Mouse (Mus musculus) embryonic stem cell, embryonic (primary cell): ENCODE data around the gene Lmo7.

Experiments
- CTCF ChIA-PET, 4 experiments: fragments of 300-600 bp in 2 of 4; fragments of 350-600 bp in 2 of 4; sonication (Branson Sonifier 250); formaldehyde crosslinking; loops; one replicate each; lab custom pipeline; 2022; ENCODE audit warnings: inconsistent platforms in 2 of 4; lab: Charles Lee
- POLR2A ChIA-PET, 4 experiments: fragments of 300-600 bp in 2 of 4; fragments of 350-600 bp in 2 of 4; sonication (Branson Sonifier 250); formaldehyde crosslinking; loops; one replicate each; lab custom pipeline; 2022; ENCODE audit warnings: antibody characterized with exemption in 4 of 4, inconsistent platforms in 1 of 4; lab: Charles Lee

The Lmo7 gene

DNA sequence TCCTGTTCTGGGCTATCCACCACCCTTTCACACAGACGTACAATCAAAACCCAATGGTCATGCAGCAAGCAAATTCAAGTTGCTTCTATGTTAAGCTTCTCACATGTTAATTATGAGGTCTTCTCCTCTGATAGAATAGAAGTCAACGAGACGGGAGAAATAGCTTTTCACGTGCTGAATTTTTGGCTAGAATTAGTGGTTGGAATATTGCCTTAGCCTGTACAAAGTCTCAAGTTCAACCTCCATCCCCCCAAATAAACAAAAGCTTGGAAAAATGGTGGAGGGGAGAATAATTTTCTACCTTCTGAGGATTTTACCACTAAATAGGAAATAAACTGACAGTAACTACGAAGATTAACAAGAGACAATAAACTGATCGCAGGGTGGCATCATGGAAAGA is 42.0 kb downstream of the Lmo7 start:
- ChIA-PET POLR2A (interaction anchor here in 1 of 4 experiments (0.5 to 1.8 kb wide), 3 partner anchors 123 to 1211 kb away, joined by 3 read pairs; partner anchors contain the start of gene Kctd12), CTCF (interaction anchor here in 1 of 4 experiments (0.6 kb wide), 1 partner anchor 1211 kb away, joined by 4 read pairs; the partner anchor contains the start of gene Kctd12)

DNA sequence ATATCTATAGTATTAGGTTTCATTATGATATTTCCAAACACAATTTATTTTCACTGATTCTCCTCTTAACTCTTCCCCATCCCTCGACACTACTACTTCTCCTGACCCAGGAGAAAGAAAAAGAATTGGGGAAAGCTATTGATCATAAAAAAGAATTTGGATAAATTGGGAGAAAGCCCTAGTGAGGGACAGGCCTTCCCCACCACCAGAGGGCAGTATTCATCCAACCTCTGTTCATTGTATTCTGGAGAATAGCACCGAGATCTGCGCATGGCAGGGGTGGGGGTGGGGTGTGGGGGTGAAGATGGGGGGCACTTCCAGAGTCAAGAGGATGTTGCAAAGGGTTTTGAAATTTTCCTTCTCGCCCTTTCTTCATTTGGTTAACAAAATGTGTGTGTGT is 44.9 kb downstream of the Lmo7 start:
- CTCF ChIA-PET: interaction anchor here (0.6 to 0.7 kb wide), 10 partner anchors 9 to 172 kb away, joined by 3 to 9 read pairs (median 3); no protein-coding TSS in a partner anchor
- POLR2A ChIA-PET: interaction anchor here in 2 of 4 experiments (0.6 to 1.0 kb wide), 4 partner anchors 10 to 111 kb away, joined by 3 to 7 read pairs (median 4); partner anchors contain the start of genes Gm9922 (in 1 of the 2) and Lmo7 (in 1 of the 2)

DNA sequence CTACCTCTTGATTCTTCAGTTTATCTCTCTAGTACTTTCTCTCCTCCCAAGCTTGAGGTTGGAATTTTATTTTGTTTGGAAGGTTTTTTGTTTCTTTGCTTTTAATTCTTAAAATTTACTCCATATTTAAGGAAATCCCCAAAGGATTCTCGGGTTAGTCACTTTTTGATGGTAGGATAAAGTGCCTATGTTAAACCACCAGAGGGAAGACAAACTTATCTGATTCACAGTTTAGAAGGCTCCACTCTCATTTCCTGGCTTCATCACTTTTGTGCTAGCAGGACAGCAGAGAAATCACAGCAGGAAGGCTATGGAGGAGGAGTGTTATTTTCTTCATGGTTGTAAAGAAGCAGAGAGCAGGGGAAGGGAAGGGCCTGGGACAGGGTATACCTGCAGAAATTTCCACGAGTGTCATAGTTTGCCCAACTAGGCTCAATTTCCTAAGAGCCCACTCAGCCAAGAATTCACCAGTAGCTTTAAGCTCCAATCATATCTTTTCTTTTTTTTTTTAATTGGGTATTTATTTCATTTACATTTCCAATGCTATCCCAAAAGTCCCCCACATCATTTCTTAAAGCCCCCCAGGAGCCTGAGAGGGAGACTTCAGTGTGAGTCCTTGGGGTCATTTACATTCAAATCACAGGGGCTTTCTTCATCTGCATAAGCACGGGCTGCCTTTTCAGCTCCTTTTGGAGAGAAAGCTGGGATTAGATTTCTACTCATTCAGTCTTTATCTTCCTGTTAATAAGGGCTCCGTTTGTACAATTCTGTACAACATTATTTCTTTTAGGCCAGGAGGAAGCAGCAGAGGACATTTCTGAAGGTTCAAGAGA is 46.8 kb downstream of the Lmo7 start:
- CTCF ChIA-PET: interaction anchor here (0.6 to 1.5 kb wide), 8 partner anchors 10 to 1280 kb away, joined by 3 to 13 read pairs (median 4); no protein-coding TSS in a partner anchor
- POLR2A ChIA-PET: interaction anchor here (0.6 to 1.1 kb wide), 5 partner anchors 8 to 287 kb away, joined by 3 to 4 read pairs (median 3); partner anchors contain the start of genes Gm9922 (in 1 of the 4) and Lmo7 (in 1 of the 4)

DNA sequence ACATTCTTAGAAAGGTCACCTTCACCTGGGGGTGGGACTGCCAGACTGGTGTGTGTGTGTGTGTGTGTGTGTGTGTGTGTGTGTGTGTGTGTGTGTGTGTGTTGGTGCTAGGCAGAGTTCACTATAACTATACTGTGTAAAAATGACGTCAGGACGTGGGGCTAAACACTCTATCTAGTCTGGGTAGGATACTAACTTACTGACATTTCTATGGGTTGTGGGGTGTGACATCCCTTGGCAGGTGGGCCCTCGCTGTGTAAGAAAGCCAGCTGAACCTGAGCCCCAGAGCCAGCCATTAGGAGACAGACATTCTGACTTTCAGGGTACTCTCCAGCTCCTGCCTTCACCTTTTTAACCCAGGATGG is 47.4 kb downstream of the Lmo7 start:
- CTCF ChIA-PET: interaction anchor here (0.6 to 1.5 kb wide), 8 partner anchors 71 to 1279 kb away, joined by 3 to 13 read pairs (median 3); no protein-coding TSS in a partner anchor
- POLR2A ChIA-PET: interaction anchor here in 2 of 4 experiments (0.7 to 1.5 kb wide), 2 partner anchors 9 to 287 kb away, joined by 3 to 4 read pairs; no protein-coding TSS in a partner anchor

DNA sequence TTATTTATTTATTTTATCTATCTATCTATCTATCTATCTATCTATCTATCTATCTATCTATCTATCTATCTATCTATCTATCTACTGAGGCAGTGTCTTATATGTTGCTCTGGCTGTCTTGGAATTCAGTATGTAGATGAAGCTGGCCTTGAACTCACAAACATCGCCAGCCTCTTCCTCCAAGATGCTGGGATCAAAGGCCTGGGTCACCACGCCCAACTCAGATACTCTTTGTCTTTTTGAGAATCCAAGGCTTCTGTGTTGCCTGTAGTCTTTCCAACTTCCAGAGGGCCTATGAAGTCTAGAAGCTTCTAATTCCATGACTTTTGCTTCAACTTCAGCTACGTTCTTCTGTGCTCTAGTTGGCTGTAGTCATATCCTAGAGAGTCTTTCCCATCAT is 48.7 kb downstream of the Lmo7 start:
- ChIA-PET CTCF (interaction anchor here in 1 of 4 experiments (0.5 kb wide), 1 partner anchor 10 kb away, joined by 3 read pairs; no protein-coding TSS in a partner anchor), POLR2A (interaction anchor here in 1 of 4 experiments (0.8 to 1.5 kb wide), 3 partner anchors 8 to 45 kb away, joined by 3 to 4 read pairs (median 4); no protein-coding TSS in a partner anchor)

DNA sequence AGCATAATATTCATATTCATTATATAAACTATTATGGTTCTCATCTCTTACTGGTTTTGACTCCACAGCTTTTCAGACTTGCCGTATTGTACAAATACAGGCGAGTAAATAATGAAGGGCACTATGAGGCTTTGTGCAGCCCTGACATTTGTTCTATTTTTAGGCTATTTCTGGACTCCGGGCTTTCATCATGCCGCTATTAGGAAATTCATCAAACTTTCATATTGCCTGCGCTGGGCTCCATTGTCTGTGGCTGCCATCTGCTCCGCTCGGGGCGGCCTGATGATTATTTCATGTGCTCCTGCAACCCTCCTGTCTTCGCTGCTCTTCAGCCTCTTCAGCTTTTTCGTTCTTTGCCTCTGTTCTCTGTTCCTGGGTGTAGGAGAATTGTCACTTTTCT is 50.3 kb downstream of the Lmo7 start:
- POLR2A ChIA-PET: no interaction called here
- CTCF ChIA-PET: no interaction called here

DNA sequence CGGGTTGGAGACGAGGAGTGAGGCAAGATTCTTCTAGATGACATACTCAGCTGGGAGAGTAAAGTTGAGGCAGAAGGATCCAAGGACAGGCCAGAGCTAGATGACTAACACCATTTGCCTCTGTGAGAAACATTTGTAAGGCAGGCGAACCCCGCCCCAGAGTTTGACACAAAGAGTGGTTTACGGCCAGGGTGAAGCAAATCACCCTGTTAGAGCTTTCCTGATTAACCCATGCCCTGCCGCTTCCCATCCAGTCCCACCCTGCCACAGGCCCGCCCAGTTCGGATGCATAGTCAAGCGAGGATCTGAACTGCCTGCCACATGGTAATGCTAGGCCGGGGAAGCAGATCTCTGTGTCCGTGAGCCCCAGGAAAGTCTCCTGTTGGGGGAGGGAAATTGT is 51.5 kb downstream of the Lmo7 start:
- CTCF ChIA-PET: interaction anchor here in 3 of 4 experiments (0.6 to 1.1 kb wide), 4 partner anchors 25 to 165 kb away, joined by 3 to 5 read pairs (median 4); no protein-coding TSS in a partner anchor
- POLR2A ChIA-PET: interaction anchor here in 1 of 4 experiments (0.7 kb wide), 1 partner anchor 103 kb away, joined by 3 read pairs; no protein-coding TSS in a partner anchor

DNA sequence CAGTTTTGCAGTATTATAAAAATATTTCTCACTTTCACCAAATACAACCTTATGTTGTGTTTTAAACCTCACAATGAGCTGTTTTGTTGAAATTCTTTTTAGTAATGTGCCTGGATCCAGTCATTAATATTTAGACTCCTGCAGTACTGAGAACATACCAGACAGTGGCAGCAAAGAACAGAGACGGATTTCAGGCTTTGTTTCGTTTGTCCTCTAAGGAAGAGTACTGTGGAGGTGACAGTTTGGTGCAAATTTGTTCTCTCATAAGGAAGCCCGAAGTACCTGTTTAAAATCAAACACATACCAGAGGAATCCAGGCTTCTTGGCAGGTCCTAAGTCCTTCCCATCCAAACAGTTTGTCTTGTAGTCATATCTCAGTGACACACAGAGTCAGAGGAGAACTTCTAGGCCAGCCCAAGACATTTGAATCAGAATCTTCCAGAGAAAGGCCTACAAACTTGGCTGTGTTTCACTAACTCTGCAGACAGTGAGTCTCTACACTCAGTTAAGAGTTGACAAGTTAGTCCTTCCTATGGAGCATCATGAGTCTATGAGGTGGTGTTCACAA is 52.3 kb downstream of the Lmo7 start:
- CTCF ChIA-PET: no interaction called here
- POLR2A ChIA-PET: no interaction called here

DNA sequence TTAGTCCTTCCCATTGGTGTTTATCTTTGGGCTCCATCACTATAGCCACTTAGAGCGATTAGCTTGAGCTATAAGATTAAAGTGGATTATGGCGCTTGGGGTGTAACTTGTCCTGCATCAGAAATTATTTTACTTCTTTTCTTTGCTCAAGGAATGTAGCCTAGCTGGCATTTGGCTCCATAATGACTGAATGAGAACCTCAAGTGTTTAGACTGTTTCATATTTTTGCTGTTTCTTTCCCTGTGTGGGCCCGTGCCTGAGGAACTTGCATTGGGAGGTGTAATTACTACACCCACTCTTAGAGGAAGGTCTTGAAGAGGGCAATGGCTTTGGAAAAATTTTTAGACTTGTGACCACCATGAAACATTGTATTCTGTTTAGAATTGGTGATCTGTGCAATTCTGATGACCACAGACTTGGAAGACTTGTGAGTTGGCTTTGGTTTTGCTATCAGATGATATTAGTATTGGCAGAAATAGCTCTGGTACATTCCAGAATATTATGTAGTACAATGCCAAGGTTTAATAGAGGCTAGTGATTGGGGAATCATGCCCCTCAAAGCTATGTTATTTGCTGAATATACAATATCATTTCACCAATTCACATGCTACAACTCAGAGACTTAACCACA is 54.7 kb downstream of the Lmo7 start:
- ChIA-PET CTCF (interaction anchor here in 1 of 4 experiments (1.2 kb wide), 1 partner anchor 10 kb away, joined by 3 read pairs; no protein-coding TSS in a partner anchor), POLR2A (interaction anchor here in 2 of 4 experiments (0.6 to 1.0 kb wide), 3 partner anchors 9 to 37 kb away, joined by 3 to 4 read pairs (median 4); no protein-coding TSS in a partner anchor)

DNA sequence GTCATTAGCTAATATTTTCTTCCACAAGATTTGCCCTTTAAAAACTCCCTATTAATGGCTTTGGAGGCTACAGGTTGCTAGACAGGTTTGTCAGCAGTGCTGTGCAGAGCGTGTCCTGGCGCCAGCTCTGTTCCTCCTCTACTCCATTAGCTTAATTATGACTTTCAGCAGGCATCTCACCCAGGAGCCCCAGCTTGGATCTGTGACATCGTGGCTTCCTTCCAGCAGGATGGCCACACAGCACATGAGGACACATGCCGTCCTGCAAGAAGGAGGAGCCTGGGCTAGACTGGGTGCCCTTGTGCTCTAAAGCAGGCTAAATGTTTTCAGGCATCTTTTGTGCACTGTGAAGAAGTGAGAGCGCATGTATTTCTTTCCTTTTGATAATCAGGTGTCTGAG is 58.1 kb downstream of the Lmo7 start:
- ChIA-PET POLR2A (interaction anchor here in 2 of 4 experiments (0.9 to 1.2 kb wide), 3 partner anchors 10 to 1193 kb away, joined by 3 to 4 read pairs (median 4); partner anchors contain the start of genes Gm9922 (in 1 of the 2) and Lmo7 (in 1 of the 2)), CTCF (no interaction called here)

DNA sequence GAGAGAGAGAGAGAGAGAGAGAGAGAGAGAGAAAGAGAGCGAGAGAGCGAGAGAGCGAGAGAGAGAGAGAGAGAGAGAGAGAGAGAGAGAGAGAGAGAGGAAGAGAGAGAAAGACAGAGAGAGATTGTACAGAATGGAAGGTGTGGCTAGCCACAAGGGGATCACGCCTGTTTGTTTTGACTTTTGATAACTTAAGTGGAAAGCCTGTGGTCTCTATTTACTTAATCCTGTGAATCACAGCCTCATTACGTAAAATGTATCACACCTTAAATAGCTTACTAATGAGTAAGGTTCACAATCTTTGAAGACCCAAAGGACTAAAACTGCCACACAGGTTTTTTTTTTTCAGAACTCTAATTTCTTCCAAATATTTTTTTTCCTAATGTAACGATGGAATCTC is 58.7 kb downstream of the Lmo7 start:
- ChIA-PET POLR2A (interaction anchor here in 2 of 4 experiments (0.7 to 1.1 kb wide), 3 partner anchors 13 to 1193 kb away, joined by 3 to 4 read pairs (median 3); no protein-coding TSS in a partner anchor), CTCF (interaction anchor here in 1 of 4 experiments (0.7 kb wide), 1 partner anchor 10 kb away, joined by 3 read pairs; no protein-coding TSS in a partner anchor)

DNA sequence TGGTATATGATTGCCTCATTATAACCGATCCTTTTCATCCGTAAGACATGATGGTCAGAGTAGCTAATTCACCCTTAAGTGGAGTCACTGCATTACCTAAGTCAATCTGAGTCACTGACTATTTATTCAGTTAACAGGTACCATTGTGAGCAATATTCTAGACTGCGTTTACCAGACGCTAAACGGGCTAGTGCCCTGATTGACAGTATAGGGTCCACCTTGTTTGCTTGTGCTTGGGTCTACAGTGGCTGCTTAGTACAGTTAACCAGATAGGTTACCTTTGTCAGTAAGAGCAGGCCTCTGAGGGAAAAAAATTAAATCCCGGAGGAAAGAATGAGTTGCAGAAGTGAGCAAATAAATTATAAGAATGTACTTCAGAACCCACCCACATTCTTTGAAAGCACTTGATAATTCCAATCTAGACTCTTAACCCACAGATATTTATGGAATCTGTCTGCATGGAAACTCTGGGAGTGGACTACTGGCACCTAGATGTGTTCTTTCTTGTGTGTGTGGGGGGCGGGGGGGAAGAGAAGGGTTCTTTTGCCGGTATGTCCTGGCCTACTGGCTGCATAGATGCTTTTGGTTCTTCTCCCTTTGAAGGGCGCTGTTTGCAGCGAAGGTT is 64.9 kb downstream of the Lmo7 start:
- ChIA-PET POLR2A (no interaction called here), CTCF (no interaction called here)

DNA sequence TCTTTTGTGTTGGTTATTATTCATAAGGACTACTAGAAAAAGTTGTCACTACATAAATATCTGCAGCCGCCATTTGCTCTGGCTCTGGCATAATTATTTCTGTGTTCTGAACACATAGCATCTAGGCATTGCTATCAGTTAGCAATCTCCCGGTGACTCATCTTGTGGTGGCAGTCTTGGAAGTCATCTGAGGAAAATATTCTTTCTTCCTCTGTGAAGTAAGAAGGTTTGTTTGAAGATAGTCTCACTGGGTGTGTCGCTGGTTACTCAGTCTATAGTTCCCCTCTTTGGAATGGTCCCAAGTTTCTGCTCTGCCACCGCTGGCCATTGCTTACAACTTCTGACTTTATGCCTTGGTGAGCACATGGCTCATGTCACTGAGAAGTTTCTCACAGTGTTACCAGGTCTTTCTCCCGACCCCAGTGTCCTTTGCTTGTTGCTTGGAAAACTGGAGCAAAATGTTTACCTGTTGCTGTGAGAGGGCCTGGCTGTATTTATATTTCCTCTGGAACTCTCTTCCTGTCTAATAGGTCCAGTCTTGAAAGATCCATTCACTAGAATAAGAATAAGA is 68.3 kb downstream of the Lmo7 start:
- CTCF ChIA-PET: no interaction called here

DNA sequence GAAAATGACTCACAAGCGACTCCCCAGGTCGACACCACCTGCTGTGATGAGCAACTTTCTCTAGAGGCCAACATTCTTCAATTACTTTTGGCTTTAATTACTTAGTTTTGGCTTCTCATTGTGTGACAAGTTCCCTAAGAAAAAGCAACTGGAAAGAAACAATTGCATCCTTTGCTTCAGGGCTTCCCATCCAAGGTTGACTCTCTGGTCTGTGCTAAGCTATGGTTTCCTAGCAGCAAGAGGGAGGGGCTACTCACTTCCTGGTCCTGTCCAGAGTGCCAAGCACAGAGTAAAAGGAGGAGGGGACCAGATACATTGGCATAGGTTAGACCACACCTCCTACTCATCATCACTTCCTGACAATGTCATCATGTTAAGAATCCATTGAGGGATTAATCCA is 69.0 kb downstream of the Lmo7 start:
- POLR2A ChIA-PET: interaction anchor here in 2 of 4 experiments (0.6 to 1.0 kb wide), 2 partner anchors 12 to 69 kb away, joined by 3 read pairs; partner anchors contain the start of genes Gm9922 (in 1 of the 2) and Lmo7 (in 1 of the 2)
- CTCF ChIA-PET: no interaction called here

More for the DNA sequence above, 68.3 kb downstream of the Lmo7 start:
- POLR2A ChIA-PET: interaction anchor here in 2 of 4 experiments (0.6 to 1.0 kb wide), 2 partner anchors 11 to 68 kb away, joined by 3 read pairs; partner anchors contain the start of genes Gm9922 (in 1 of the 2) and Lmo7 (in 1 of the 2)

DNA sequence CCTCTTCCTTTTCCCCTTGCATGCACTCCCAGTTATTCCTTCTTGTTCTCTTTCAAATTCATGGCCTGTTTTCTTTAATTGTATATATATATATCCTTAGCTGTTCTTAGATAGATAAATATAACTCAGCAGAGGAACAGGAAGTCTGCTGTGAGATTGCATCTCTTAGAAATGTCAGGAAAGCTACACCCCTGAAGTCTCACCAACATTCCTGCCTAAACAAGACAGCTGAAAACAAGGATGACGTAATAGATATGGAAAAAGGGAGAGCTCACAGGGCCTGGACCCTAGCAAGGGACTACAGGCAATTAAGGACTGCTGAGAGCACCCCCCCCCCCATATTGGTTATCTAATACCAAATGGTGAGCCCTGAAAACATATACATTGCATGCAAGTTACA is 71.9 kb downstream of the Lmo7 start:
- POLR2A ChIA-PET: interaction anchor here in 1 of 4 experiments (0.9 to 1.1 kb wide), 2 partner anchors 9 to 13 kb away, joined by 4 read pairs; no protein-coding TSS in a partner anchor
- CTCF ChIA-PET: no interaction called here

DNA sequence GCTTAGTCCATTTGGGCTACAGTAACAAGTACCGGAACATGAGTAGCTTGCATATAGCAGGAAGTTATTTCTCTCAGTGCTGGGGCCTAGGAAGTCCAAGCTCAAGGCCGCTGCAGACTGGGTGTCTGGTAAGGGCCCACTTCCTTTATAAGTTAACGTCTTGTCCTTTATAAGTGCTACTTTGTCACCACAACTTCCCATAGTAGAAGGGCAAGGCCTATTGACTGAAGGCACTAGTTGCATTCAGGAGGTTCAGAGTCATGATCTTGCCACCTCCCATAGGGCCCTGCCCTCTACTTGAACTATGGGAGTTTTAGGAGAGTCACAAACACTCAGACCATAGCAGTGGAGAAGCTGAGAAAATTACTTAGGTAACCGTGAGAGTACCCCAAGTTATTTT is 74.4 kb downstream of the Lmo7 start:
- CTCF ChIA-PET: no interaction called here
- POLR2A ChIA-PET: interaction anchor here in 1 of 4 experiments (0.6 kb wide), 1 partner anchor 1588 kb away, joined by 3 read pairs; no protein-coding TSS in a partner anchor
